Comparison of ENCODE assay signal across 15 mouse cellular contexts in genomic region chr9:109057543-109057942, GRCm38 (mm10). TPM values are rescaled to one million over a fixed set of nuclear protein-coding genes. Genes with fewer than 3 reads are reported as not detected.
DNase-seq lines count a peak whose midpoint lies in the region; ATAC-seq and TF ChIP-seq lines count a peak whose summit lies in the region.
"Had no signal": no experiment of that assay in that cellular context is flagged by ENCODE, and none has a peak within 500 bp of the region (broad histone marks: within the 10 kb centered on the region; RNA-seq: fewer than 3 reads in every experiment).

No protein-coding gene starts in this region.

- TF ChIP-seq CTCF in spleen, adult 2 months (IDR thresholded peaks at IDR 0.05; ENCODE audit: extremely low read depth, insufficient read depth, insufficient read length, insufficient replicate concordance), result no peak
- no peak for TF ChIP-seq CTCF in small intestine, adult 2 months (IDR thresholded peaks at IDR 0.05; ENCODE audit: extremely low read depth, insufficient read length, insufficient replicate concordance, low read depth, low read length)

- no peak for ATAC-seq in heart, embryonic 13.5 days (ENCODE audit: extremely low read depth, insufficient number of reproducible peaks, low FRiP score, low TSS enrichment)
- no peak for ATAC-seq in heart, embryonic 12.5 days (ENCODE audit: insufficient number of reproducible peaks, low FRiP score)
- peak; percentile 31 for ATAC-seq in granulocyte monocyte progenitor cell, adult 5-6 weeks (replicated peaks; ENCODE audit: poor library complexity, severe bottlenecking)
- ATAC-seq: forebrain, postnatal 0 days had no signal

- peaks cover 62% of the 10 kb centered on the region for H3K36me3 ChIP-seq in heart, embryonic 13.5 days
- peaks cover 48% of the 10 kb centered on the region for H3K36me3 ChIP-seq in heart, embryonic 12.5 days
- H3K36me3 ChIP-seq in spleen, adult 2 months (ENCODE audit: control insufficient read depth, insufficient read depth, low read length), result peaks cover 41% of the 10 kb centered on the region
- peaks cover 20% of the 10 kb centered on the region for H3K36me3 ChIP-seq in small intestine, adult 2 months (ENCODE audit: control insufficient read depth, insufficient read depth, low read length)

- H3K4me2 ChIP-seq in heart, embryonic 13.5 days, result no peak overlapping the region
- no peak overlapping the region for H3K4me2 ChIP-seq in heart, embryonic 12.5 days
- H3K4me2 ChIP-seq: embryonic facial prominence, embryonic 15.5 days; limb, embryonic 12.5 days had no signal

- peaks cover 34% of the 10 kb centered on the region for H3K4me1 ChIP-seq in heart, embryonic 13.5 days
- peaks cover 28% of the 10 kb centered on the region for H3K4me1 ChIP-seq in heart, embryonic 12.5 days (replicated peaks)
- peaks cover 29% of the 10 kb centered on the region; the same call in 1 of the 2 replicates for H3K4me1 ChIP-seq in spleen, adult 2 months (ENCODE audit: control insufficient read depth, insufficient read depth, insufficient read length)
- H3K4me1 ChIP-seq in small intestine, adult 2 months (ENCODE audit: control insufficient read depth, insufficient read depth, insufficient read length, low read length), result peaks cover 24% of the 10 kb centered on the region

- no peak overlapping the region for H3K4me3 ChIP-seq in heart, embryonic 13.5 days
- H3K4me3 ChIP-seq in heart, embryonic 12.5 days, result no peak overlapping the region
- peak overlapping the region; percentile 55 for H3K4me3 ChIP-seq in spleen, adult 2 months (ENCODE audit: extremely low read depth, insufficient read depth, insufficient read length)
- H3K4me3 ChIP-seq in small intestine, adult 2 months (ENCODE audit: low read depth, low read length), result peak overlapping the region; percentile 61
- H3K4me3 ChIP-seq: embryonic facial prominence, embryonic 15.5 days; limb, embryonic 12.5 days had no signal

- no peak overlapping the region for H3K27ac ChIP-seq in heart, embryonic 13.5 days (replicated peaks)
- H3K27ac ChIP-seq in heart, embryonic 12.5 days (ENCODE audit: poor library complexity, severe bottlenecking), result no peak overlapping the region
- peak overlapping the region; percentile 99 for H3K27ac ChIP-seq in spleen, adult 2 months (ENCODE audit: insufficient read depth, low read length)
- H3K27ac ChIP-seq in small intestine, adult 2 months (ENCODE audit: insufficient read depth, low read depth, low read length), result peak overlapping the region; percentile 48
- H3K27ac ChIP-seq: embryonic facial prominence, embryonic 15.5 days; limb, embryonic 12.5 days had no signal

- TF ChIP-seq POLR2A in spleen, adult 2 months (IDR thresholded peaks at IDR 0.05; ENCODE audit: low read depth, low read length), result no peak
- TF ChIP-seq POLR2A in small intestine, adult 2 months (IDR thresholded peaks at IDR 0.05; ENCODE audit: low read depth, low read length), result no peak

- DNase-seq in spleen, adult 2 months (ENCODE audit: low read depth in 1 of 2, low spot score in 2 of 2), result peak in 1 of 2 experiments; percentile 18
- DNase-seq in spleen, postnatal 14 days (ENCODE audit: low spot score in 2 of 2), result no peak
- DNase-seq in right cerebral cortex, postnatal 4 days, result no peak
- no peak for DNase-seq in thymus, adult 18-20 months
- DNase-seq: cerebellum, postnatal 36 days; forebrain, postnatal 0 days; kidney, adult 9 months; layer of hippocampus, adult 9-11 months; thymus, postnatal 4 days had no signal

- WGBS in heart, embryonic 13.5 days, result 89% methylated on average over 5 of the region's 5 CpGs
- WGBS in heart, embryonic 12.5 days, result 94% methylated on average over 5 of the region's 5 CpGs
- 32% methylated on average over 5 of the region's 5 CpGs for WGBS in spleen, adult 2 months
- WGBS in small intestine, adult 2 months, result 82% methylated on average over 5 of the region's 5 CpGs

- peak overlapping the region; percentile 15; the same call in 1 of the 2 replicates for H3K9ac ChIP-seq in heart, embryonic 13.5 days
- no peak overlapping the region for H3K9ac ChIP-seq in heart, embryonic 12.5 days
- H3K9ac ChIP-seq: embryonic facial prominence, embryonic 15.5 days; forebrain, postnatal 0 days; limb, embryonic 12.5 days had no signal

- H3K27me3 ChIP-seq in heart, embryonic 13.5 days (replicated peaks), result no peaks in the 10 kb centered on the region
- H3K27me3 ChIP-seq in heart, embryonic 12.5 days (replicated peaks), result no peaks in the 10 kb centered on the region
- H3K27me3 ChIP-seq in spleen, adult 2 months (ENCODE audit: control insufficient read depth, insufficient read depth, low read length), result no peaks in the 10 kb centered on the region
- H3K27me3 ChIP-seq in small intestine, adult 2 months (ENCODE audit: control insufficient read depth, insufficient read depth, low read length), result no peaks in the 10 kb centered on the region
- H3K27me3 ChIP-seq: embryonic facial prominence, embryonic 15.5 days; limb, embryonic 12.5 days had no signal

- H3K9me3 ChIP-seq in heart, embryonic 13.5 days, result no peaks in the 10 kb centered on the region
- no peaks in the 10 kb centered on the region for H3K9me3 ChIP-seq in heart, embryonic 12.5 days (replicated peaks)
- H3K9me3 ChIP-seq: embryonic facial prominence, embryonic 15.5 days; limb, embryonic 12.5 days had no signal

RNA-seq across cellular contexts. Expression of gene Trex1, which starts 2.0 kb away (rescaled TPM):
- 7.7 and 10.9 TPM in 2 replicates for polyA plus RNA-seq in heart, embryonic 13.5 days (2015; fragmentation: Nextera tagmentation; extraction: Ambion mirVana)
- polyA plus RNA-seq in heart, embryonic 12.5 days (2016; fragmentation: Nextera tagmentation; extraction: Ambion mirVana), result 5.8 and 7.1 TPM in 2 replicates
- polyA plus RNA-seq in spleen, adult 2 months (2012; rRNA removed), result 137 and 262 TPM in 2 replicates
- total RNA-seq in granulocyte monocyte progenitor cell, adult 5-6 weeks (2014; fragmentation: Nextera tagmentation), result 23.5 and 32.3 TPM in 2 replicates
- total RNA-seq in granulocyte monocyte progenitor cell, adult 5-6 weeks (2017), result 17.1 and 17.8 TPM in 2 replicates
- polyA plus RNA-seq in small intestine, adult 2 months (2012; rRNA removed), result 51.9 and 174 TPM in 2 replicates

RNA-seq across cellular contexts. Expression of gene Atrip, which starts 16.4 kb away (rescaled TPM):
- polyA plus RNA-seq in heart, embryonic 13.5 days (2015; fragmentation: Nextera tagmentation; extraction: Ambion mirVana), result 16.6 and 18.0 TPM in 2 replicates
- polyA plus RNA-seq in heart, embryonic 12.5 days (2016; fragmentation: Nextera tagmentation; extraction: Ambion mirVana), result 17.9 and 19.6 TPM in 2 replicates
- polyA plus RNA-seq in spleen, adult 2 months (2012; rRNA removed), result 16.2 and 17.0 TPM in 2 replicates
- 13.5 and 26.7 TPM in 2 replicates for total RNA-seq in granulocyte monocyte progenitor cell, adult 5-6 weeks (2014; fragmentation: Nextera tagmentation)
- total RNA-seq in granulocyte monocyte progenitor cell, adult 5-6 weeks (2017), result 22.2 and 30.6 TPM in 2 replicates
- polyA plus RNA-seq in small intestine, adult 2 months (2012; rRNA removed), result 5.8 and 10.7 TPM in 2 replicates

RNA-seq across cellular contexts. Expression of gene Shisa5, which starts 19.2 kb away (rescaled TPM):
- polyA plus RNA-seq in heart, embryonic 13.5 days (2015; fragmentation: Nextera tagmentation; extraction: Ambion mirVana), result 63.6 and 69.3 TPM in 2 replicates
- polyA plus RNA-seq in heart, embryonic 12.5 days (2016; fragmentation: Nextera tagmentation; extraction: Ambion mirVana), result 67.5 and 70.3 TPM in 2 replicates
- 4,319 and 4,795 TPM in 2 replicates for polyA plus RNA-seq in spleen, adult 2 months (2012; rRNA removed)
- total RNA-seq in granulocyte monocyte progenitor cell, adult 5-6 weeks (2014; fragmentation: Nextera tagmentation), result 56.8 and 75.0 TPM in 2 replicates
- total RNA-seq in granulocyte monocyte progenitor cell, adult 5-6 weeks (2017), result 54.4 and 80.8 TPM in 2 replicates
- 406 and 675 TPM in 2 replicates for polyA plus RNA-seq in small intestine, adult 2 months (2012; rRNA removed)

RNA-seq across cellular contexts. Expression of gene Ccdc51, which starts 24.8 kb away (rescaled TPM):
- 12.4 and 16.7 TPM in 2 replicates for polyA plus RNA-seq in heart, embryonic 13.5 days (2015; fragmentation: Nextera tagmentation; extraction: Ambion mirVana)
- polyA plus RNA-seq in heart, embryonic 12.5 days (2016; fragmentation: Nextera tagmentation; extraction: Ambion mirVana), result 14.6 and 16.3 TPM in 2 replicates
- 5.1 and 5.2 TPM in 2 replicates for polyA plus RNA-seq in spleen, adult 2 months (2012; rRNA removed)
- 8.3 and 9.6 TPM in 2 replicates for total RNA-seq in granulocyte monocyte progenitor cell, adult 5-6 weeks (2014; fragmentation: Nextera tagmentation)
- 11.6 and 18.0 TPM in 2 replicates for total RNA-seq in granulocyte monocyte progenitor cell, adult 5-6 weeks (2017)
- polyA plus RNA-seq in small intestine, adult 2 months (2012; rRNA removed), result 5.5 and 11.3 TPM in 2 replicates

RNA-seq across cellular contexts. Expression of gene Tma7, which starts 24.8 kb away (rescaled TPM):
- polyA plus RNA-seq in heart, embryonic 13.5 days (2015; fragmentation: Nextera tagmentation; extraction: Ambion mirVana), result 568 and 620 TPM in 2 replicates
- polyA plus RNA-seq in heart, embryonic 12.5 days (2016; fragmentation: Nextera tagmentation; extraction: Ambion mirVana), result 715 and 742 TPM in 2 replicates
- 10.2 and 16.4 TPM in 2 replicates for polyA plus RNA-seq in spleen, adult 2 months (2012; rRNA removed)
- total RNA-seq in granulocyte monocyte progenitor cell, adult 5-6 weeks (2014; fragmentation: Nextera tagmentation), result 391 and 511 TPM in 2 replicates
- 153 and 178 TPM in 2 replicates for total RNA-seq in granulocyte monocyte progenitor cell, adult 5-6 weeks (2017)
- polyA plus RNA-seq in small intestine, adult 2 months (2012; rRNA removed), result 0.58 and 1.6 TPM in 2 replicates

Comparison
In these comparisons a context has a peak if more than half of its experiments do, and no peak if none do; other contexts are left out.
1. H3K27ac ChIP-seq: peak in spleen, adult 2 months (single experiment) and small intestine, adult 2 months (single experiment); none in heart, embryonic 13.5 days (single experiment) and heart, embryonic 12.5 days (single experiment).
2. H3K4me3 ChIP-seq: peak in spleen, adult 2 months (single experiment) and small intestine, adult 2 months (single experiment); none in heart, embryonic 13.5 days (single experiment) and heart, embryonic 12.5 days (single experiment).